Mouse (Mus musculus) layer of hippocampus, adult 2 months (tissue): ENCODE results near the gene Ints3. TPM values are rescaled to one million over a fixed set of nuclear protein-coding genes. Genes with fewer than 3 reads are reported as not detected.
A peak's percentile ranks its signal among the peaks of the same experiment; 100 is the strongest.

Source experiments
- DNase-seq, 2 experiments: peaks; one replicate each; pipeline ENCODE4 v3.0.0; 2022; ENCODE audit warnings: low spot score in 2 of 2
- H3K27ac ChIP-seq: fragments of 200-600 bp; 2 replicates; pipeline ENCODE4 v1.8.1; 2022
- H3K4me3 ChIP-seq: fragments of 200-600 bp; 2 replicates; pipeline ENCODE4 v1.8.1; 2022; ENCODE audit warnings: mild to moderate bottlenecking
- CTCF ChIP-seq: fragments of 200-600 bp; conservative IDR thresholded peaks from 2 replicates; pipeline ENCODE4 v1.8.1; 2022; ENCODE audit warnings: antibody characterized with exemption, mild to moderate bottlenecking, moderate library complexity
- total RNA-seq, 2 experiments: library from RNA; stranded (reverse); gene quantifications; 2 replicates each; pipeline ENCODE4 v1.2.3; 2021

Gene Ints3
- total RNA-seq, 2 experiments from 2014 or later, result 74.1 to 75.4 TPM

GRCm38 (mm10) chr3:90404121-90404520 is 29.3 kb downstream of the Ints3 start:
- no peak for TF ChIP-seq CTCF
- H3K4me3 ChIP-seq, result no peak overlapping the region
- no peak overlapping the region for H3K27ac ChIP-seq
- DNase-seq, result no peak

GRCm38 (mm10) chr3:90400993-90401392 is 32.4 kb downstream of the Ints3 start:
- no peak for DNase-seq
- no peak for TF ChIP-seq CTCF
- H3K27ac ChIP-seq, result no peak overlapping the region
- H3K4me3 ChIP-seq, result no peak overlapping the region

GRCm38 (mm10) chr3:90395629-90396028 is 37.8 kb downstream of the Ints3 start:
- no peak for TF ChIP-seq CTCF

GRCm38 (mm10) chr3:90392661-90393060 is 40.8 kb downstream of the Ints3 start:
- H3K27ac ChIP-seq, result no peak overlapping the region
- DNase-seq, result no peak
- H3K4me3 ChIP-seq, result no peak overlapping the region
- no peak for TF ChIP-seq CTCF

More at GRCm38 (mm10) chr3:90395629-90396028, 37.8 kb downstream of the Ints3 start:
- no peak for DNase-seq
- H3K27ac ChIP-seq, result no peak overlapping the region
- H3K4me3 ChIP-seq, result no peak overlapping the region

- peak overlapping the region; percentile 3; the same call in 1 of the 2 replicates for H3K27ac ChIP-seq
- no peak for DNase-seq
- no peak for TF ChIP-seq CTCF
- H3K4me3 ChIP-seq, result no peak overlapping the region
Observed at GRCm38 (mm10) chr3:90391941-90392340, 41.5 kb downstream of the Ints3 start.

GRCm38 (mm10) chr3:90391004-90391403 is 42.4 kb downstream of the Ints3 start:
- H3K4me3 ChIP-seq, result no peak overlapping the region
- DNase-seq, result no peak
- H3K27ac ChIP-seq, result no peak overlapping the region
- TF ChIP-seq CTCF, result no peak

GRCm38 (mm10) chr3:90389511-90390490 is 43.6 kb downstream of the Ints3 start, which contains the start of gene Slc27a3:
Slc27a3 (minus strand) TSS chr3:90389938.
- TF ChIP-seq CTCF, result no peak
- DNase-seq, result peak in 1 of 2 experiments; percentile 26
- peak within 1 kb of the TSS; percentile 84 for H3K27ac ChIP-seq

GRCm38 (mm10) chr3:90388726-90389510 is 44.5 kb downstream of the Ints3 start:
- no peak for DNase-seq
- H3K4me3 ChIP-seq, result peak overlapping the region; percentile 69
- peak overlapping the region; percentile 84 for H3K27ac ChIP-seq
- peak; percentile 34 for TF ChIP-seq CTCF

More at GRCm38 (mm10) chr3:90389511-90390490, 43.6 kb downstream of the Ints3 start, which contains the start of gene Slc27a3:
- peak within 1 kb of the TSS; percentile 69 for H3K4me3 ChIP-seq

GRCm38 (mm10) chr3:90388192-90388591 is 45.2 kb downstream of the Ints3 start:
- peak overlapping the region; percentile 84; the same call in 1 of the 2 replicates for H3K27ac ChIP-seq
- H3K4me3 ChIP-seq, result peak overlapping the region; percentile 69
- no peak for TF ChIP-seq CTCF
- DNase-seq, result no peak

GRCm38 (mm10) chr3:90387483-90387882 is 45.9 kb downstream of the Ints3 start:
- H3K4me3 ChIP-seq, result peak overlapping the region; percentile 16; the same call in 1 of the 2 replicates
- H3K27ac ChIP-seq, result peak overlapping the region; percentile 84
- no peak for TF ChIP-seq CTCF
- peak in 1 of 2 experiments; percentile 64 for DNase-seq

- TF ChIP-seq CTCF, result no peak
- H3K4me3 ChIP-seq, result peak overlapping the region; percentile 16; the same call in 1 of the 2 replicates
Observed at GRCm38 (mm10) chr3:90386817-90387216, 46.6 kb downstream of the Ints3 start.

GRCm38 (mm10) chr3:90384851-90385375 is 48.5 kb downstream of the Ints3 start:
- TF ChIP-seq CTCF, result no peak
- H3K27ac ChIP-seq, result peak overlapping the region; percentile 71
- no peak for DNase-seq
- no peak overlapping the region for H3K4me3 ChIP-seq

More at GRCm38 (mm10) chr3:90386817-90387216, 46.6 kb downstream of the Ints3 start:
- DNase-seq, result no peak
- H3K27ac ChIP-seq, result peak overlapping the region; percentile 84

GRCm38 (mm10) chr3:90383690-90384089 is 49.7 kb downstream of the Ints3 start:
- peak overlapping the region; percentile 71 for H3K27ac ChIP-seq
- no peak for TF ChIP-seq CTCF
- no peak overlapping the region for H3K4me3 ChIP-seq
- DNase-seq, result peak; percentile 39 to 59
